Mouse (Mus musculus) stomach, postnatal 0 days (tissue): Measurements from ENCODE around the gene Pcnt. TPM values are rescaled to one million over a fixed set of nuclear protein-coding genes. Genes with fewer than 3 reads are reported as not detected.

ENCODE experiments used
- ATAC-seq: fragments of 200-750 bp; cut with Nextera tagmentation; 2 replicates; pipeline ENCODE4 v1.8.0; 2017; ENCODE audit not compliant: low FRiP score, low TSS enrichment
- DNase-seq: peaks from one replicate; pipeline ENCODE4 v3.0.0-alpha.2; 2016; ENCODE audit warnings: low spot score
- H3K27ac ChIP-seq: fragments of 300-500 bp; sonication (generic); replicated peaks from 2 replicates; pipeline ENCODE4 v1.5.1; 2014; ENCODE audit warnings: mild to moderate bottlenecking, control low read depth
- H3K27me3 ChIP-seq: fragments of 300-500 bp; sonication (generic); 2 replicates; pipeline ENCODE4 v1.6.1; 2014; ENCODE audit warnings: low read length; ENCODE audit not compliant: control insufficient read depth, insufficient read depth
- H3K36me3 ChIP-seq: fragments of 300-500 bp; sonication (generic); 2 replicates; pipeline ENCODE4 v1.6.1; 2014; ENCODE audit warnings: low read length, mixed read lengths; ENCODE audit not compliant: control insufficient read depth, insufficient read depth
- H3K4me1 ChIP-seq: fragments of 300-500 bp; sonication (generic); replicated peaks from 2 replicates; pipeline ENCODE4 v1.6.1; 2014; ENCODE audit warnings: antibody characterized with exemption; ENCODE audit not compliant: control insufficient read depth, insufficient read depth
- H3K4me2 ChIP-seq: fragments of 300-500 bp; sonication (generic); replicated peaks from 2 replicates; pipeline ENCODE4 v1.6.1; 2014; ENCODE audit warnings: low read depth, mild to moderate bottlenecking, control low read depth, moderate library complexity
- H3K4me3 ChIP-seq: fragments of 300-500 bp; sonication (generic); 2 replicates; pipeline ENCODE4 v1.5.1; 2014; ENCODE audit warnings: low read depth, low read length, control low read depth
- H3K9ac ChIP-seq: fragments of 300-500 bp; sonication (generic); 2 replicates; pipeline ENCODE4 v1.6.1; 2014; ENCODE audit warnings: mild to moderate bottlenecking, low read length, control low read depth, mixed read lengths
- H3K9me3 ChIP-seq: fragments of 300-500 bp; sonication (generic); 2 replicates; pipeline ENCODE4 v1.6.1; 2016; ENCODE audit warnings: low read length; ENCODE audit not compliant: control insufficient read depth
- CTCF ChIP-seq: IDR thresholded peaks from 2 replicates; pipeline ENCODE4 v1.5.1; 2016; ENCODE audit warnings: antibody characterized with exemption, low read depth, mild to moderate bottlenecking, moderate library complexity
- EP300 ChIP-seq: optimal IDR thresholded peaks from 2 replicates; pipeline ENCODE3; 2016; ENCODE audit warnings: antibody characterized with exemption
- WGBS: fragments of 180-500 bp; shearing (Covaris S2); extraction: QIAGEN DNeasy Blood & Tissue Kit; methylation state at CpG from one replicate; pipeline ENCODE4 v1.1.7; 2014; 5-methylcytosine and 5-hydroxymethylcytosine counted together
- polyA plus RNA-seq: library from polyadenylated mRNA; unstranded; fragments of >200 nt; fragmentation: Nextera tagmentation; extraction: Ambion mirVana; gene quantifications from 2 replicates; pipeline ENCODE4 v1.2.1, GENCODE M21; 2015

The Pcnt gene
- polyA plus RNA-seq, 1 experiment from 2014 or later = 5.1 TPM

DNA sequence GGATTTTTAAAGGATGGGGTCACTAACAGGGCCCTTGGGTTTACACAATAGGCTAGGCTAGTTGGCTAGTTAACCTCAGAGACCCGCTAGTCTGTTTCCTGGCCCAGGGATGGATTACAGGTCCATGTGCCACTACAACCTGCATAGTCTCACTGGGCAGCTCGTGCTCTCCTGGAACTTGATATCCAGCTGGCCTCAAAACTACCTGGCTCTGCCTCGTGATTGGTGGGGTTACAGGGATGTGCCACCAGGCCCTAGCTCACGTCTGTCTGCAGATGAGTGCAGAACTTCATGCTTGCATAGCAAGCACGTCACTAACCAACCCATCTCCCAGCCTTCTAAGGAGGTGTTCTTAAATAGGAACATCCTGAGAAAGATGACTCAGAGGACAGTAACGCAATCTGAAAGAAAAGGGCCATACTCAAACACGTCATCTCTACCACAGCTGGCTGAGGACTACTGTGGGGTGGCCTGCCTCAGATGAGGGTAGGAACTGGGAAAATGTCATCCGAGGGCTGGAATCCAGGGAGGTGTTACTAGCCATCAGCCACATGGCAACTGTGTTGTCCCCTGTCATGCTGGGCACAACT, 85.2 kb downstream of the Pcnt start:
- no peak overlapping the region for H3K9ac ChIP-seq
- no peak overlapping the region for H3K4me3 ChIP-seq
- TF ChIP-seq EP300 = no peak
- no peak for TF ChIP-seq CTCF
- WGBS = 85% methylated on average over 8 of the region's 8 CpGs
- no peaks in the 10 kb centered on the region for H3K27me3 ChIP-seq
- no peak for DNase-seq
- no peaks in the 10 kb centered on the region for H3K9me3 ChIP-seq
- H3K36me3 ChIP-seq = peaks cover 16% of the 10 kb centered on the region
- no peak overlapping the region for H3K27ac ChIP-seq
- ATAC-seq = no peak
- no peaks in the 10 kb centered on the region for H3K4me1 ChIP-seq
- H3K4me2 ChIP-seq = no peak overlapping the region

- no peak overlapping the region for H3K9ac ChIP-seq
- no peak for TF ChIP-seq EP300
- no peak for TF ChIP-seq CTCF
- H3K27ac ChIP-seq = no peak overlapping the region
- no peak overlapping the region for H3K4me2 ChIP-seq
- no peaks in the 10 kb centered on the region for H3K4me1 ChIP-seq
- no peaks in the 10 kb centered on the region for H3K27me3 ChIP-seq
- H3K36me3 ChIP-seq = peaks cover 29% of the 10 kb centered on the region
- WGBS = 89% methylated on average over 12 of the region's 12 CpGs
- DNase-seq (no peak), ATAC-seq (no peak)
- no peaks in the 10 kb centered on the region for H3K9me3 ChIP-seq
- H3K4me3 ChIP-seq = no peak overlapping the region
Observed at GRCm38 (mm10) chr10:76354974-76355373, 87.6 kb downstream of the Pcnt start.

DNA sequence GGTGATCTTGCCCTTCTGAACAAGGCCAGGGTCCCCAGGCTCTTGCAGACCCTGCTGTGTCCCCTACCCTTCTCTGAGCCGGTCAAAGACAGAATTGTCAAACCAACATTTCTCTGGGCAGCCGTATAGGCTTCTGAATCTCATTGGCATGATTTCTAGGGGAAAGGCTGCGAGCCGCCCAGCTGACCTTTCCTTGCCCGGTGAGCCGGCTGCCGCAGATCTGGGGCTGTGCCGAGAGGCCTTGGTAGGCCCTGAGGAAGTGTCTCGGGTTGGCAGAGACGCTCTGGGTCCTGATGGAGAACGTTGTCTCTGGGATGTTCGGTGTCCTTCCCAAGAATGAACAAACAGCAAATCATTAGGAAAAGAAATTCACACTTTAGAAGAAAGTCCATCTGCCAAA, 88.6 kb downstream of the Pcnt start:
- no peak for TF ChIP-seq CTCF
- TF ChIP-seq EP300 = no peak
- Histone ChIP-seq H3K27ac (no peak overlapping the region), H3K9ac (no peak overlapping the region), H3K36me3 (peaks cover 29% of the 10 kb centered on the region), H3K4me2 (no peak overlapping the region), H3K4me1 (no peaks in the 10 kb centered on the region), H3K27me3 (no peaks in the 10 kb centered on the region), H3K4me3 (no peak overlapping the region), H3K9me3 (no peaks in the 10 kb centered on the region)
- WGBS = 98% methylated on average over 12 of the region's 12 CpGs
- DNase-seq = no peak
- ATAC-seq = no peak

DNA sequence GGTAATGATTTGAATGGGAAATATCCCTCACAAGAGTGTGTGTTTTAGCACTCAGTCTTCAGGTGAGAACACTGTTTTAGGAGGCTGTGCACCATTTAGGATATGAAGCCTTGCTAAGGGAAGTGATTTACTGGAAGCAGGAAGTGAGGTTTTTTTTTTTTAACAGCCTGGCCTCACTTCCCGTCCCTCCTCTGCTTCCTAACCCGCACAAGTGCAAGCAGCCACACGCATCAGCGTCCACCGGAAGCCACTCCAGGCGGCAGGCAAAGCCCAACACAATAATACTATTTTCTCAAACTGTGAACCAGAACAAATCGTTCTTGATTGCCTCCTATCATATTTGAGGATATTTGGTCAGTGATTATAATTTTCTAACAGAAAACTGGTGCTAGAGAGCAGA, 90.6 kb downstream of the Pcnt start:
- no peak for DNase-seq
- 82% methylated on average over 7 of the region's 7 CpGs for WGBS

DNA sequence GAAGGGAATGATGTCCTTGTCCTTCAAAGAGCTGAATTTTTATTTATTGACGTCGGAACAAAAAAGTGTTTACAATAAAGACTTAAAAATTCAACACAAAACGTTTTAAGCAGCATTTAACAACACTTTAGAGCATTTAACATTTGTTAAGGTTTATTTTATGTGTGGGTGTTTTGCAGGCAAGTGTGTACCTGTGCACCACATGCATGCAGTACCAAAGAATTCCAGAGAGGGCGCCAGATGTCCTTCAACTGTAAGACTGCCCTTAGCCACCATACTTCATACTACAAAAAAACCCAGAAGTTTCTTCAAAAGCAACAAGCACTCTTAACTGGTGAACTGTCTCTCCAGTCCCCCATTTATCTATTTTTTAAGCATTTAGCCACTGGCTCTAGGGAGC, 96.0 kb downstream of the Pcnt start:
- DNase-seq = peak; percentile 86

More for the DNA sequence above, 90.6 kb downstream of the Pcnt start:
- Histone ChIP-seq H3K9me3 (no peaks in the 10 kb centered on the region), H3K4me2 (no peak overlapping the region), H3K27me3 (no peaks in the 10 kb centered on the region), H3K4me1 (no peaks in the 10 kb centered on the region), H3K36me3 (peaks cover 29% of the 10 kb centered on the region), H3K27ac (no peak overlapping the region), H3K9ac (no peak overlapping the region), H3K4me3 (no peak overlapping the region)
- ATAC-seq = no peak
- TF ChIP-seq EP300 (no peak), CTCF (no peak)

DNA sequence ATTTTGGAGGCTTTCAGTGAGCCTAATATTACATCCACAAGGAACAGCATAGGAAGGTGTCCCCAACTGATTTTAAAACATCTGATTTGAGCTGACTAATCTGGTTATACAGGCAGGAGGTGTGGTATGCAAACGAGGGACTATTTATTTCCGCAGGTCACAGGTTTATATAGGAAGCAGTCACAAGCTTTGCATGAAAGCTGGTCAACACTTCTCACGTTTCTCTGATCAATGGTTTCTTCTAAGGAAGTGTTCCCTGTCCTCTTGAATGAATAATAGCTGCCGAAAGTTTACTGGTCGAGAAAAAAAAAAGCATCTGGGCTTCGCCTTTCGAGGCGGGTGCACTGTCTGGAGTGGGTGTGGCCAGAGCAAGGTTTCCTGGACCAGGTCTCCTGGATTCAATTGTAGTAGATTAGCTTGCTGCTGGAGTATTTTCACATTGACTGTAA, 96.5 kb downstream of the Pcnt start:
- ATAC-seq = peak; percentile 36; the same call in 1 of the 2 replicates
- Histone ChIP-seq H3K27ac (peak overlapping the region; percentile 86), H3K9me3 (no peaks in the 10 kb centered on the region), H3K4me1 (no peaks in the 10 kb centered on the region), H3K36me3 (peaks cover 5% of the 10 kb centered on the region; the same call in 1 of the 2 replicates), H3K4me2 (peak overlapping the region; percentile 86), H3K4me3 (peak overlapping the region; percentile 95), H3K27me3 (no peaks in the 10 kb centered on the region), H3K9ac (no peak overlapping the region)
- 6% methylated on average over 8 of the region's 8 CpGs for WGBS
- TF ChIP-seq EP300 (no peak), CTCF (no peak)
- DNase-seq = peak; percentile 61

More for the DNA sequence above, 96.0 kb downstream of the Pcnt start:
- peak; percentile 76 for TF ChIP-seq CTCF
- TF ChIP-seq EP300 = no peak
- Histone ChIP-seq H3K27ac (no peak overlapping the region), H3K9ac (no peak overlapping the region), H3K4me2 (peak overlapping the region; percentile 86), H3K36me3 (peaks cover 9% of the 10 kb centered on the region), H3K9me3 (no peaks in the 10 kb centered on the region), H3K27me3 (no peaks in the 10 kb centered on the region), H3K4me3 (peak overlapping the region; percentile 95; the same call in 1 of the 2 replicates), H3K4me1 (no peaks in the 10 kb centered on the region)
- 7% methylated on average over 4 of the region's 4 CpGs for WGBS
- 0 out of 2 replicates have a peak, but pooled peaks have one; percentile 48 for ATAC-seq
